In genomic region chr14:86308949-86309543, GRCm38 (mm10) we compare ENCODE assay signal across 20 mouse cellular contexts.
DNase-seq lines count a peak whose midpoint lies in the region; ATAC-seq and TF ChIP-seq lines count a peak whose summit lies in the region.
"Had no signal": no experiment of that assay in that cellular context is flagged by ENCODE, and none has a peak within 500 bp of the region (broad histone marks: within the 10 kb centered on the region; RNA-seq: fewer than 3 reads in every experiment).

No protein-coding gene starts in this region.

- no peak overlapping the region for H3K4me3 ChIP-seq in heart, embryonic 15.5 days
- no peak overlapping the region for H3K4me3 ChIP-seq in heart, embryonic 11.5 days (ENCODE audit: low read depth, low read length)
- H3K4me3 ChIP-seq in kidney, embryonic 15.5 days (replicated peaks) = no peak overlapping the region
- no peak overlapping the region for H3K4me3 ChIP-seq in brown adipose tissue, adult 24 weeks (ENCODE audit: insufficient read depth, low read depth, low read length)
- no peak overlapping the region for H3K4me3 ChIP-seq in kidney, postnatal 0 days (replicated peaks; ENCODE audit: low read depth, low read length)
- H3K4me3 ChIP-seq: forebrain, embryonic 10.5 days; gastrocnemius, adult 2 months; hindbrain, embryonic 10.5 days; limb, embryonic 15.5 days; midbrain, embryonic 10.5 days; stomach, embryonic 15.5 days had no signal

- 56% methylated on average over 7 of the region's 7 CpGs for WGBS in heart, embryonic 15.5 days
- WGBS in heart, embryonic 11.5 days (ENCODE audit: insufficient replicate concordance) = 46% methylated on average over 7 of the region's 7 CpGs
- 38% methylated on average over 7 of the region's 7 CpGs for WGBS in kidney, embryonic 15.5 days
- 37% methylated on average over 7 of the region's 7 CpGs for WGBS in kidney, postnatal 0 days

- H3K9ac ChIP-seq in heart, embryonic 15.5 days = no peak overlapping the region
- no peak overlapping the region for H3K9ac ChIP-seq in heart, embryonic 11.5 days (ENCODE audit: low read depth, low read length)
- no peak overlapping the region for H3K9ac ChIP-seq in kidney, embryonic 15.5 days
- H3K9ac ChIP-seq in kidney, postnatal 0 days (ENCODE audit: low read depth, low read length) = no peak overlapping the region
- H3K9ac ChIP-seq: limb, embryonic 15.5 days; stomach, embryonic 15.5 days had no signal

- no peaks in the 10 kb centered on the region for H3K36me3 ChIP-seq in heart, embryonic 15.5 days
- no peaks in the 10 kb centered on the region for H3K36me3 ChIP-seq in heart, embryonic 11.5 days (ENCODE audit: control insufficient read depth, insufficient read depth, low read length)
- no peaks in the 10 kb centered on the region for H3K36me3 ChIP-seq in kidney, embryonic 15.5 days
- no peaks in the 10 kb centered on the region for H3K36me3 ChIP-seq in kidney, postnatal 0 days (ENCODE audit: insufficient read depth, low read length)
- H3K36me3 ChIP-seq: forebrain, embryonic 10.5 days; hindbrain, embryonic 10.5 days; limb, embryonic 15.5 days; midbrain, embryonic 10.5 days; stomach, embryonic 15.5 days had no signal

- H3K9me3 ChIP-seq in heart, embryonic 15.5 days (replicated peaks) = no peaks in the 10 kb centered on the region
- no peaks in the 10 kb centered on the region for H3K9me3 ChIP-seq in heart, embryonic 11.5 days (replicated peaks; ENCODE audit: control insufficient read depth, low read length)
- H3K9me3 ChIP-seq in kidney, embryonic 15.5 days (replicated peaks) = no peaks in the 10 kb centered on the region
- no peaks in the 10 kb centered on the region for H3K9me3 ChIP-seq in kidney, postnatal 0 days (replicated peaks; ENCODE audit: low read length)
- H3K9me3 ChIP-seq: forebrain, embryonic 10.5 days; hindbrain, embryonic 10.5 days; limb, embryonic 15.5 days; midbrain, embryonic 10.5 days; stomach, embryonic 15.5 days had no signal

- peak overlapping the region; percentile 50; the same call in 1 of the 2 replicates for H3K27ac ChIP-seq in heart, embryonic 15.5 days
- H3K27ac ChIP-seq in heart, embryonic 11.5 days (ENCODE audit: low read depth, low read length) = no peak overlapping the region
- H3K27ac ChIP-seq in kidney, embryonic 15.5 days = peak overlapping the region; percentile 62; the same call in 1 of the 2 replicates
- H3K27ac ChIP-seq in brown adipose tissue, adult 24 weeks (replicated peaks; ENCODE audit: low read depth, low read length) = peak overlapping the region; percentile 86
- H3K27ac ChIP-seq in kidney, postnatal 0 days = no peak overlapping the region
- H3K27ac ChIP-seq: forebrain, embryonic 10.5 days; hindbrain, embryonic 10.5 days; hindbrain, postnatal 0 days; limb, embryonic 15.5 days; macrophage; midbrain, embryonic 10.5 days; stomach, embryonic 15.5 days had no signal

- H3K27me3 ChIP-seq in heart, embryonic 15.5 days = no peaks in the 10 kb centered on the region
- H3K27me3 ChIP-seq in heart, embryonic 11.5 days (ENCODE audit: control insufficient read depth, insufficient read depth, low read length) = no peaks in the 10 kb centered on the region
- H3K27me3 ChIP-seq in kidney, embryonic 15.5 days = no peaks in the 10 kb centered on the region
- no peaks in the 10 kb centered on the region for H3K27me3 ChIP-seq in kidney, postnatal 0 days (ENCODE audit: insufficient read depth, low read length)
- H3K27me3 ChIP-seq: limb, embryonic 15.5 days; stomach, embryonic 15.5 days had no signal

- H3K4me1 ChIP-seq in heart, embryonic 15.5 days (replicated peaks) = no peaks in the 10 kb centered on the region
- no peaks in the 10 kb centered on the region for H3K4me1 ChIP-seq in heart, embryonic 11.5 days (ENCODE audit: control insufficient read depth, insufficient read depth, low read length)
- H3K4me1 ChIP-seq in kidney, embryonic 15.5 days = peaks cover 3% of the 10 kb centered on the region; the same call in 1 of the 2 replicates
- peaks cover 4% of the 10 kb centered on the region; the same call in 1 of the 2 replicates for H3K4me1 ChIP-seq in brown adipose tissue, adult 24 weeks (ENCODE audit: control insufficient read depth, insufficient read depth, insufficient read length, low read length)
- no peaks in the 10 kb centered on the region for H3K4me1 ChIP-seq in kidney, postnatal 0 days (replicated peaks; ENCODE audit: insufficient read depth, low read length)
- H3K4me1 ChIP-seq: forebrain, embryonic 10.5 days; hindbrain, embryonic 10.5 days; limb, embryonic 15.5 days; midbrain, embryonic 10.5 days had no signal

- no peak for TF ChIP-seq CTCF in kidney, postnatal 0 days (IDR thresholded peaks at IDR 0.05; ENCODE audit: low read depth)

- no peak for ATAC-seq in heart, embryonic 15.5 days (replicated peaks; ENCODE audit: insufficient number of reproducible peaks, insufficient read depth, low FRiP score, low read depth)
- no peak for ATAC-seq in heart, embryonic 11.5 days (replicated peaks; ENCODE audit: insufficient number of reproducible peaks, low FRiP score, low TSS enrichment)
- ATAC-seq in kidney, embryonic 15.5 days (replicated peaks; ENCODE audit: low FRiP score) = 0 out of 2 replicates have a peak, but pooled peaks have one; percentile 22
- no peak for ATAC-seq in kidney, postnatal 0 days (replicated peaks; ENCODE audit: low FRiP score, low read depth)
- ATAC-seq: hindbrain, postnatal 0 days had no signal

- no peak for DNase-seq in kidney, adult 18-20 months
- peak; percentile 69 for DNase-seq in kidney, postnatal 0 days (ENCODE audit: low spot score)
- DNase-seq in thymus, postnatal 25 days = no peak
- DNase-seq: cerebellum, adult 18-20 months; cerebellum, postnatal 25 days; embryo, embryonic 11 days; gastrocnemius, adult 2 months; right cerebral cortex, postnatal 25 days; thymus, adult 18-20 months had no signal

- H3K4me2 ChIP-seq in heart, embryonic 15.5 days = no peak overlapping the region
- H3K4me2 ChIP-seq in heart, embryonic 11.5 days = no peak overlapping the region
- H3K4me2 ChIP-seq in kidney, embryonic 15.5 days = no peak overlapping the region
- H3K4me2 ChIP-seq in kidney, postnatal 0 days (ENCODE audit: low read length) = no peak overlapping the region
- H3K4me2 ChIP-seq: limb, embryonic 15.5 days; stomach, embryonic 15.5 days had no signal

Comparison
In these comparisons a context has a peak if more than half of its experiments do, and no peak if none do; other contexts are left out.
1. H3K27ac ChIP-seq: peak in heart, embryonic 15.5 days (single experiment), kidney, embryonic 15.5 days (single experiment) and brown adipose tissue, adult 24 weeks (single experiment); none in heart, embryonic 11.5 days (single experiment) and kidney, postnatal 0 days (single experiment).